Mouse (Mus musculus) adrenal gland (tissue): ENCODE data around the gene Ccni.

Source experiments
- intact Hi-C: fragments of 180-260 bp; cut with DNase I; formaldehyde crosslinking; loops from one replicate; pipeline ENCODE4 v1.15.1; 2025

The Ccni gene

DNA sequence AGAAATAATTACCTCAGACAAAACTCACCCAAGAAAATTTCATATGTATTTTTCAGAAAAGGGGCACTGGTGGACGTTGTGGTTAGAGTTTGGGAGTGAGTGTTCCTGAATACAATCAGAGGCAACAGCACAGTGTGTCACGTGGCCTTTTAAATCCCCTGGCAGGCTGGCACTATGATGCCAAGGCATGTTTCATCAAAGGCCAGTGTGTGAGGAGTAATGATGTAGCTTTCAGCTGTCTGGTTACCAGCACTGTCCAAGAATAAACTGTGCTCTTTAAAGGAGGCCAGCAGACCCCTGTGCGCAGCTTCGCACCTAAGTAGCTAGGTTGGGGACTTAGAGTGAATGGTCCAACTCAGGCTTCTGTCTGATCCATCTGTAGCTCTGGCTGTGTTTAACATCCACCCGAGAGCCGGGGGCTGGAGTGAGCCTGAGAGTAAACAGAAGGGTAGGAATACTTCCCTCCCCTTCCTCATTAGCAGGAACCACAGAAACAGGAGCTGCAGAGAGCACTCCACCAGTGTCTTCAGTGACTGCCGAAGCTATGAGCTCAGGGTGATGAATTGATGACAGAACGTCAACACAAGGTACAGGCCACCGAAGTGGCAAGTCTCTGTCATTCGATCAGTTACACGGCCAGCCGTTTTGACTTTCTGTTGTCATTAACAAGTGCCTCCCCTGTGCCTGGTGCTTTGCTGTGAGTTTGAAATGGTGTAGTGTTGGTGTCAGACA, 62.8 kb downstream of the Ccni start:
- intact Hi-C loops = no loop called here

DNA sequence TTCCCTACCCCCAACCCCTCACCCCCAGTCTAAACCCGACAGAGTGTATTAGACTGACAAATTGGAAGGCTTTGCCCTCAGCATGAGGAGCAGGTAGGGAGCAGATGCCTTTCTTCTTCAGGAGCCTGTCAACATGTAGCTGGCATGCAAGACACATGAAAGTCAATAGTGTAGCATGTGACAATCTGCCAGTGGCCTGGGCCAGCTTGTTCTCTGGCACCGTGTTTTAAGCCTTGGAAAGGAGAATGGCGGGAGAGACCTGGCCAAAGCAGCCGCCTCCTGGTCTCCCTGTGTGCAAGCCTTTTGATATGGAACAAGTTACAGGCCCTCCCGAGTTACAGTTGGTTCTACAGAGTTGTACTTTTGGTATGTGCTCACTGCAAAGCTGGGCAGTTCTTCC, 65.5 kb downstream of the Ccni start:
- intact Hi-C loops = no loop called here

DNA sequence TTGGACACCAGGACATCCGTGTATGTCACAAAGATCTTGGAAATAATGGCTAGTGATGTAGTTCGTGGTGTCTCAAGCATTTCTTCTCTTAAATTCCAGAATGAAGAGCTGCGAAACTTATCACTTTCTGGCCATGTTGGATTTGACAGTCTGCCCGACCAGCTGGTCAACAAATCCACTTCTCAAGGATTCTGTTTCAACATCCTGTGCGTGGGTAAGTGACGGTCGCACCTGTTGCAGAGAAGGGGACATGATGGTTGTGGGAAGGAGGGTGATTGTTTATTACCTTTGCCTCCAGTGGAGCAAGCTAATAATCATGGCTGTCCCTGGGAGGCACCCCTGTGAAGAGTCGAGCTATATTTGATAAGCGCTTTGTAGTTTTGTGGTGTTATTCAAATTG, 66.9 kb downstream of the Ccni start:
- intact Hi-C loops = no loop called here

GRCm38 (mm10) chr5:93136956-93137586, 69.2 kb downstream of the Ccni start:
- intact Hi-C loops = no loop called here

GRCm38 (mm10) chr5:93135368-93136107, 70.8 kb downstream of the Ccni start:
- intact Hi-C loops = no loop called here

DNA sequence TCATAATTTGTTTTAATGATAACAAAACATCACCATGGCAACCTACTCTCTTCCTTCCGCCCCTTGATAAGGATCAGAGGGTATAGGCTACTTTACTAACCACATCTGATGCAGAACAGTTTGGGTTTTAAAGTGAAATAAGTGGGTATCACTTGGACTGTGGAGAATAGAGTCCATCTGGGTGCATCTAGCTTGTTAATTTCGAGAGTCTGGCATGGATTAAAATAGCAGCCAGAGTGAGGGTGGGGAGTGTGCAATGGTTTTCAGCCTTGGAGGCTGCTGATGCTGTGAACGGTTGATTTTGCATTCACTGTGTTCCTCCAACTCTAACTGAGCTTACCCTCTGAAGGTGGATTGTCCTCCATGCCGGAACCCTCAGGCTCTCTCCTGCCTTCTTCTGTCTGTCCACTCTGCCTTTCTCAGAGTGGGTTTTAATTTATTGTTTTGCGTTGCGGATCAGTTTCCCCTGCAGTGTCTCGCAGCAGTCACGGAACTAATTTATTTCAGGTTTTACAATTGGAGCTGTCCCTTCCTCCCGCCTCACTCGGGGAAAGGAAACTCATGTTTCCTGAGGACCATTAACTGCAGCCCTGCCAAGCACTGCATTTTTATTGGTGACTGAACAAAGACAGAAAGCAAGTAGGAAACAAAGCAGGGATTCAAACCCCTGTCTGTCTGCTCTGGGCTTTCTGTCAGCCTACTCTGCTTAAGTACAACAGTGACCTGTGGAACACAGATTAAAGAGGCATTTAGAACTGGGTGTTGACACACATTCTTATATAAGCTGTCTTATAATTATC, 72.7 kb downstream of the Ccni start:
- intact Hi-C loops = no loop called here
